Mouse (Mus musculus) embryonic facial prominence, embryonic 11.5 days (tissue): ENCODE measurements around the gene Galnt12. TPM values are rescaled to one million over a fixed set of nuclear protein-coding genes. Genes with fewer than 3 reads are reported as not detected.
A peak's percentile ranks its signal among the peaks of the same experiment; 100 is the strongest.

Source experiments
- ATAC-seq: fragments of 200-750 bp; cut with Nextera tagmentation; replicated peaks from 2 replicates; pipeline ENCODE4 v1.8.0; 2017; ENCODE audit warnings: low read depth; ENCODE audit not compliant: insufficient number of reproducible peaks, low FRiP score, low TSS enrichment
- DNase-seq: peaks from one replicate; pipeline ENCODE4 v3.0.0-alpha.2; 2015; ENCODE audit warnings: low spot score
- H3K27ac ChIP-seq: fragments of 300-500 bp; sonication (generic); replicated peaks from 2 replicates; pipeline ENCODE4 v1.5.1; 2014; ENCODE audit warnings: mild to moderate bottlenecking, low read depth, low read length, control low read depth
- H3K27me3 ChIP-seq: fragments of 300-500 bp; sonication (generic); 2 replicates; pipeline ENCODE4 v1.6.1; 2014; ENCODE audit warnings: mild to moderate bottlenecking, low read length, moderate library complexity, mixed read lengths; ENCODE audit not compliant: control insufficient read depth, insufficient read depth
- H3K36me3 ChIP-seq: fragments of 300-500 bp; sonication (generic); replicated peaks from 2 replicates; pipeline ENCODE4 v1.6.1; 2014; ENCODE audit warnings: low read depth, mild to moderate bottlenecking, low read length, moderate library complexity, mixed read lengths; ENCODE audit not compliant: control insufficient read depth, insufficient read depth
- H3K4me1 ChIP-seq: fragments of 300-500 bp; sonication (generic); 2 replicates; pipeline ENCODE4 v1.6.1; 2014; ENCODE audit warnings: low read length, mixed read lengths; ENCODE audit not compliant: control insufficient read depth, insufficient read depth
- H3K4me2 ChIP-seq: fragments of 300-500 bp; sonication (generic); 2 replicates; pipeline ENCODE4 v1.6.1; 2014; ENCODE audit warnings: low read depth, mild to moderate bottlenecking, control low read depth, low read length, moderate library complexity
- H3K4me3 ChIP-seq: fragments of 300-500 bp; sonication (generic); 2 replicates; pipeline ENCODE4 v1.5.1; 2014; ENCODE audit warnings: low read depth, low read length, control low read depth
- H3K9ac ChIP-seq: fragments of 300-500 bp; sonication (generic); replicated peaks from 2 replicates; pipeline ENCODE4 v1.6.1; 2014; ENCODE audit warnings: mild to moderate bottlenecking, control low read depth, low read length
- H3K9me3 ChIP-seq: fragments of 300-500 bp; sonication (generic); replicated peaks from 2 replicates; pipeline ENCODE4 v1.6.1; 2016; ENCODE audit warnings: mild to moderate bottlenecking, low read length, inconsistent platforms, mixed read lengths; ENCODE audit not compliant: control insufficient read depth
- WGBS: fragments of 180-500 bp; shearing (Covaris S2); extraction: QIAGEN DNeasy Blood & Tissue Kit; methylation state at CpG from one replicate; pipeline ENCODE4 v1.1.7; 2014; 5-methylcytosine and 5-hydroxymethylcytosine counted together
- polyA plus RNA-seq: library from polyadenylated mRNA; unstranded; fragments of >200 nt; fragmentation: Nextera tagmentation; extraction: Ambion mirVana; gene quantifications from 2 replicates; pipeline ENCODE4 v1.2.1, GENCODE M21; 2014

Galnt12 gene
- polyA plus RNA-seq, 1 experiment from 2014 or later = 2.3 TPM

DNA sequence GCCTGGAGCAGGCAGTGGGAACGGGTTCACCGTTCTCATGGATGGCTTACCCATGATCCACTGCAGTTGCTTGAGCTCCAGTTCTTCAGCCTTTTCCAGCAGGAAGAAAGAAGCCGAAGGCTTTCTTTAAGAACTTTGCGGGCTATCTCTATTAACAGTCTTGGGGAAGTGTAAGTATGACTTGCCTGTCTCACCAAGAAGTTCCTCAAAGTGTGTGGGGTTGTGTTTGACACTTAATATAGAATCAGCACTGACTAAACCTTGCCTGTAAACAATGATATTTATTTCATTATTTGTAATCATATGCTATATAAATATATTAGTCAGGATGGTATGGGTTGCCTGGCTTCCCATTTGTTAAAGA is 11.1 kb upstream of the Galnt12 start:
- H3K36me3 ChIP-seq = no peaks in the 10 kb centered on the region
- no peaks in the 10 kb centered on the region for H3K4me1 ChIP-seq
- DNase-seq (no peak), ATAC-seq (no peak)
- H3K9ac ChIP-seq = no peak overlapping the region
- no peaks in the 10 kb centered on the region for H3K27me3 ChIP-seq
- WGBS = 93% methylated on average over 4 of the region's 4 CpGs
- no peak overlapping the region for H3K4me3 ChIP-seq
- H3K27ac ChIP-seq = no peak overlapping the region
- H3K4me2 ChIP-seq = no peak overlapping the region
- H3K9me3 ChIP-seq = no peaks in the 10 kb centered on the region

DNA sequence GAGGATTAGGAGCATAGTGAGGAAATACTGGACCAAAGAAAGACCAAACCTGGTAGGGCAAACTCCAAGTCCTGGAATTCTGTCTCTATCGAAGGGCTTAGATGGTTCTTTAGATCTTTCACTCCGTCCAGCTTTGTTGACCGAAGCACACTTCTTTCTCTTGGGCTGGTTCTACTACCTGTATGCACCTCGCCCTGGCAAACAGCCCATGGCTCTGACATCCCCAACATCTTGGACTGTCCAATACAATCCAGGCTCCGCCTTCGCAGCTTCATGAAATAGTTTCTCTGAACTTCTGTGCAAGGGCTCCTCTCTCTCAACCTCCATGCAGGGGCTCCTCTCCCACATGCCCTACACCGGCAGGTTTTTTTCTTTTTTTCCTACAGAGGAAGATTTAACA is 7.9 kb upstream of the Galnt12 start:
- no peaks in the 10 kb centered on the region for H3K36me3 ChIP-seq
- no peak overlapping the region for H3K4me2 ChIP-seq
- no peak overlapping the region for H3K9ac ChIP-seq
- no peak overlapping the region for H3K4me3 ChIP-seq
- DNase-seq = no peak
- H3K27ac ChIP-seq = no peak overlapping the region
- no peak for ATAC-seq
- 89% methylated on average over 7 of the region's 7 CpGs for WGBS
- no peaks in the 10 kb centered on the region for H3K4me1 ChIP-seq
- H3K9me3 ChIP-seq = no peaks in the 10 kb centered on the region
- no peaks in the 10 kb centered on the region for H3K27me3 ChIP-seq

DNA sequence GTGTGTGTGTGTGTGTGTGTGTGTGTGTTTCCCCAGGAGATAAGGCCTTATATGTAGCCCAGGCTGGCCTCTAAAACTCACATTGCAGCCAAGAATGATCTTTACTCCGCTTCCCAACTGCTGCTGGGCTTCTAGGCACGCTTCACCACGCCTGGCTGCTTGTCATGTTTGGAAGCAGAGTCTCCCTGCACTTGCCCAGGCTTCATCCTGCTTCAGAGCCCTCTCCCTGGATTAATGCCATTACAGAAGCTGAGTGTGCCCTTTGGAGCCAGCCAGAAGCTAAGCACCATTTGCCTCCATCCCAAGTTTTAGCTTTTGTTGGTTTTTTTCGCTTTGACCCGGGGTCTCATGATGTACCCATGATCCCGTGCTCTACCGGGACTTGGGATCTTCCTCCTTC is 3.0 kb upstream of the Galnt12 start:
- DNase-seq (no peak), ATAC-seq (no peak)
- 90% methylated on average over 7 of the region's 7 CpGs for WGBS
- H3K4me1 ChIP-seq = peaks cover 4% of the 10 kb centered on the region; the same call in 1 of the 2 replicates
- no peak overlapping the region for H3K27ac ChIP-seq
- H3K27me3 ChIP-seq = peaks cover 16% of the 10 kb centered on the region
- no peak overlapping the region for H3K4me3 ChIP-seq
- no peak overlapping the region for H3K4me2 ChIP-seq
- no peak overlapping the region for H3K9ac ChIP-seq
- no peaks in the 10 kb centered on the region for H3K36me3 ChIP-seq
- H3K9me3 ChIP-seq = no peaks in the 10 kb centered on the region

DNA sequence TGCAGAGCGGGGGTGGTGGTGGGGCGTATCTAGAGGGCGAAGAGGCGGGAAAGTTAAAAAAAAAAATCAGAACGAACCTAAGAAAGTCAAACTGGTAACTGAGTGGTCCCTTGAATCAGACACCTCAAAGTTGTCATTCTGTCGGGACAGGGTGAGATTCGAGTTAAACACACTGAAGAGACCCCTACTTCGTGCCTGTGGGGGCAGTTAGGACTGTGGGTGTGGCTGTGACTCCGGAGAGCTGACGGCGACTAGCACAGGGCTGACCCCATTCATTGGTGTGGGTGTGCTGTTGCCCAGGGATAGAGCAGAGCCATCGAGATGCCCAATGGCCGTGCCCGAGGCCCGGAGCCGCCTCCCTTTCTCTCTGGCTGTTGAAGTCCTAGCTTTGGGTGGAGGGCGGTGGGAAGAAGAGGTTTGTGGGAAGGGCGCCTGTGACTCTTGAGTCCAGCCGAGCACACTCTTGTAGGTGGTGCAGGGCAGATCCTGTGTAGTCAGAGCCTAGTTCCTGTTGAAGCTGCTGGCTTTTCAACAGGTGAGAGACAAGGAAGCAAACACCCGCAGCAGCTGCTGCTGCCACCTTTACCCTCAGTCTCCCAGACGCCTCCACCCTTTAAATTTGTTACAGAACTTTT is 795 bp downstream of the Galnt12 start:
- H3K27ac ChIP-seq = no peak overlapping the region
- H3K9me3 ChIP-seq = no peaks in the 10 kb centered on the region
- no peaks in the 10 kb centered on the region for H3K36me3 ChIP-seq
- peaks cover 4% of the 10 kb centered on the region; the same call in 1 of the 2 replicates for H3K4me1 ChIP-seq
- no peak for ATAC-seq
- H3K9ac ChIP-seq = peak overlapping the region; percentile 65
- peaks cover 16% of the 10 kb centered on the region for H3K27me3 ChIP-seq
- peak overlapping the region; percentile 100 for H3K4me2 ChIP-seq
- peak overlapping the region; percentile 74 for H3K4me3 ChIP-seq
- peak; percentile 11 for DNase-seq
- 2% methylated on average over 20 of the region's 21 CpGs for WGBS

DNA sequence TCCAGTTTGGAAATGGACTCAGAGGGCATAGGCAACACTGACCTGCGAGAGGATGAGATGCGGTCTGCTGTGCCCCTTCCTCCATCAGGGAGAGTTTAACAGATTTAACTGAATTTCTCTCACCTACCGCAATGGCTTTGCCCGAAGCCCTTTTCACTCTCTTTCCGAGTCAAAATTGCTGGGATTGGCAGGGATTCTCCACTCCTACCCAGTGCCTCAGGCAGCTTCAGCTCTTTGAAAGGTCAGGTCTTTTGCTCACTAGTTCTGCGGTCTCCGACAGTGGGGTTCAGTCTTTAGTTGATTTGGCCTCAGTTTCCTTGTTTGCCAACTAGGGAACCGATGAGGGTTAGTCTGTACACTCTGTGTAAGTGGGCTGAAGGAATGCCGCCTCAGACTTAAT is 1.5 kb downstream of the Galnt12 start:
- H3K36me3 ChIP-seq = no peaks in the 10 kb centered on the region
- WGBS = 16% methylated on average over 9 of the region's 9 CpGs
- DNase-seq (no peak), ATAC-seq (no peak)
- H3K4me3 ChIP-seq = no peak overlapping the region
- peaks cover 4% of the 10 kb centered on the region; the same call in 1 of the 2 replicates for H3K4me1 ChIP-seq
- no peak overlapping the region for H3K27ac ChIP-seq
- no peaks in the 10 kb centered on the region for H3K9me3 ChIP-seq
- H3K9ac ChIP-seq = no peak overlapping the region
- H3K27me3 ChIP-seq = peaks cover 16% of the 10 kb centered on the region
- peak overlapping the region; percentile 100; the same call in 1 of the 2 replicates for H3K4me2 ChIP-seq

DNA sequence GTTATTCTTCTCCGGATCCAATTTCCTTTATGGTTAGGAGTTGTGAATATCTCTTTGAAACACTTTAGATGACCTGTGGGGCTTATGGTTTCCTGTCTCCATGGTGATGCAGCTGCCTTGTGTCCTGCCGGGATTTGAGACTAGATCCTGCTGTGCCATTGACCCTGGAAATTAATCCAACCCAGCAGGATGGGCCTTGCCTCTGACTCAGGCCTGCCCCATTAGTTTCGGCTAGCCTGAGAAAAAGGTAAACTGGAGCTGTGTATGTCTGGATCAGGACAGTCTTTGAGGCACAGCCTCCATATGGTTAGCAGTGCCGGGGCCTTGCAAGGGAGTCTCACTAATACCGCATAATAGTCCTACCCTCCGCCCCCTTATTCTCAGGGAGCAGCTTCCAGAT is 1.9 kb downstream of the Galnt12 start:
- H3K27ac ChIP-seq = no peak overlapping the region
- ATAC-seq (no peak), DNase-seq (peak; percentile 29)
- H3K9me3 ChIP-seq = no peaks in the 10 kb centered on the region
- WGBS = 23% methylated on average over 6 of the region's 6 CpGs
- H3K4me2 ChIP-seq = no peak overlapping the region
- no peak overlapping the region for H3K9ac ChIP-seq
- H3K4me1 ChIP-seq = peaks cover 4% of the 10 kb centered on the region; the same call in 1 of the 2 replicates
- H3K36me3 ChIP-seq = no peaks in the 10 kb centered on the region
- peaks cover 16% of the 10 kb centered on the region for H3K27me3 ChIP-seq
- no peak overlapping the region for H3K4me3 ChIP-seq

DNA sequence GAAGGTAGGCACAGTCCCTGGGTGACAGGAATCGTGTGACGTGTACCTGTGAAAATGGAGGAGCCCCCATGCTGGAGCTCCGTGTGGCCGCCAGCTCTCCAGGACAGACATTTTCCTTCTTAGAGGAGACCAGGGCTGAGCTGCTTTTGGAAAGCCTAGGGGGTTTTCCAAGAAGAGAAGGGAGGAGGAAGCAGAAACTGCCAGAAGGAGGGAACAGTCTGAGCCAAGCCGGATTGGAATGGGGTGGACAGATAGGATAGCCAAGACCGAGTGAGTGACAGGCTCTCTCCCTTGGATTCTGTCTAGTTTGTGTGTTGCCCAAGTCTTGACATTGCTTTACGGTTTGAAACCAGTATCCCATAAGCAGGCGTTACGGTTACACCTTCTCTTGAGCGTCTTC is 11.9 kb downstream of the Galnt12 start:
- H3K4me3 ChIP-seq = no peak overlapping the region
- H3K27me3 ChIP-seq = no peaks in the 10 kb centered on the region
- H3K4me1 ChIP-seq = no peaks in the 10 kb centered on the region
- H3K36me3 ChIP-seq = no peaks in the 10 kb centered on the region
- no peak overlapping the region for H3K4me2 ChIP-seq
- no peak overlapping the region for H3K9ac ChIP-seq
- no peaks in the 10 kb centered on the region for H3K9me3 ChIP-seq
- no peak for DNase-seq
- no peak overlapping the region for H3K27ac ChIP-seq
- ATAC-seq = no peak
- 91% methylated on average over 10 of the region's 10 CpGs for WGBS

DNA sequence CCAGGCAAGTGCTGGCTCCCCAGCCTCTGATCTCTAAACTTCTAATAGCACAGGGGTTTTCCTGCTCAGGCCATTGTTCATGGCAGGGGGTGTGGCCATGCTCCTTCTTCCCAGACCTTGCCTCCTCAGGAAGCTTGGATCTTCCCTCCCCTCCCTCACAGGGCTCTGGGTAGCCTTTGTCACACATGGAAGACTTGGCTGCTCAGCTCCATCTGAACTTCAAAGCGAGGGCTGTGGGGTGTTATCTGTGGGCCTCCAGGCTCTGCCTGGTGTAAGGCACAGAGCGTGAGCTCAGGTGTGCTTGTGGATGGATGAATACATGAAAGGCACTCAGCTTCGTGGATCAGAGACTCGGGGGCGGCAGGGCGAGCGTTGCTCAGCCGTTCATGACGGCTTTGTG is 20.2 kb downstream of the Galnt12 start:
- no peak overlapping the region for H3K4me3 ChIP-seq
- H3K27me3 ChIP-seq = no peaks in the 10 kb centered on the region
- no peak for DNase-seq
- no peak overlapping the region for H3K27ac ChIP-seq
- H3K9ac ChIP-seq = no peak overlapping the region
- H3K36me3 ChIP-seq = no peaks in the 10 kb centered on the region
- no peaks in the 10 kb centered on the region; the same call in 1 of the 2 replicates for H3K4me1 ChIP-seq
- 64% methylated on average over 9 of the region's 9 CpGs for WGBS
- no peak overlapping the region for H3K4me2 ChIP-seq
- no peaks in the 10 kb centered on the region for H3K9me3 ChIP-seq
- no peak for ATAC-seq
